Mouse (Mus musculus) midbrain, embryonic 11.5 days (tissue): ENCODE results near the gene Gm20503. TPM values are rescaled to one million over a fixed set of nuclear protein-coding genes. Genes with fewer than 3 reads are reported as not detected.

Source experiments
- ATAC-seq: fragments of 200-750 bp; cut with Nextera tagmentation; 2 replicates; pipeline ENCODE4 v1.8.0; 2017; ENCODE audit warnings: moderate TSS enrichment, moderate library complexity; ENCODE audit not compliant: low FRiP score
- DNase-seq: peaks from one replicate; pipeline ENCODE4 v3.0.0; 2015; ENCODE audit warnings: low spot score; ENCODE audit errors: missing footprints
- H3K27ac ChIP-seq: fragments of 300-500 bp; sonication (generic); 2 replicates; pipeline ENCODE4 v1.5.1; 2014; ENCODE audit warnings: low read depth, low read length
- H3K27me3 ChIP-seq: fragments of 300-500 bp; sonication (generic); 2 replicates; pipeline ENCODE4 v1.6.1; 2014; ENCODE audit warnings: mild to moderate bottlenecking, low read length, moderate library complexity, mixed read lengths; ENCODE audit not compliant: control insufficient read depth, insufficient read depth
- H3K36me3 ChIP-seq: fragments of 300-500 bp; sonication (generic); 2 replicates; pipeline ENCODE4 v1.6.1; 2014; ENCODE audit warnings: mild to moderate bottlenecking, low read length, moderate library complexity, mixed read lengths; ENCODE audit not compliant: control insufficient read depth, insufficient read depth
- H3K4me1 ChIP-seq: fragments of 300-500 bp; sonication (generic); 2 replicates; pipeline ENCODE4 v1.6.1; 2014; ENCODE audit warnings: low read length; ENCODE audit not compliant: control insufficient read depth, insufficient read depth
- H3K4me2 ChIP-seq: fragments of 300-500 bp; sonication (generic); 2 replicates; pipeline ENCODE4 v1.6.1; 2014; ENCODE audit warnings: mild to moderate bottlenecking, moderate library complexity
- H3K4me3 ChIP-seq: fragments of 300-500 bp; sonication (generic); 2 replicates; pipeline ENCODE4 v1.5.1; 2014; ENCODE audit warnings: low read depth, low read length
- H3K9ac ChIP-seq: fragments of 300-500 bp; sonication (generic); 2 replicates; pipeline ENCODE4 v1.6.1; 2014; ENCODE audit warnings: low read length
- H3K9me3 ChIP-seq: fragments of 300-500 bp; sonication (generic); 2 replicates; pipeline ENCODE4 v1.6.1; 2016; ENCODE audit warnings: low read length; ENCODE audit not compliant: control insufficient read depth
- WGBS: fragments of 180-500 bp; shearing (Covaris S2); extraction: QIAGEN DNeasy Blood & Tissue Kit; methylation state at CpG from one replicate; pipeline ENCODE4 v1.1.7; 2014; 5-methylcytosine and 5-hydroxymethylcytosine counted together
- polyA plus RNA-seq: library from polyadenylated mRNA; unstranded; fragments of >200 nt; fragmentation: Nextera tagmentation; extraction: Ambion mirVana; gene quantifications from 2 replicates; pipeline ENCODE4 v1.2.1, GENCODE M21; 2014

The Gm20503 gene
- polyA plus RNA-seq, 1 experiment from 2014 or later, result 7.8 TPM

DNA sequence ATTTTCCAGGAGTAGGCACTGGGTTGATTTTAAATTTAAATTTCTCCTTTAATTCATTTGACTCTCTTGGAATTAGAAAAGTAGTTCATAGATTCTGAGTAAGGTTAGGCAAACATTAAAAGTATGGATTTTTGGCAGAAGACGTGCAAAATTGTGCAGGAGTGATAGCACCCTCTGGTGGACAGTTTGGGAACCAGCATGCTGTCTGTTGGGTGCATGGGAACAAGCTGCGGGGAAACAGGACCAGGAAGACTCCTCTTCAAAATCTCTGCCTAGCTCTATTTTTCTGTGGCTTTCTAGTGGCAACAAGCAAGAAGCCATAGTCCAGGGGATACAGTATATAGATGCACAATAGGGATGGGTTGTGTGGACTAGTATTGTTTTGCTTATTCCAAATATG lies 3.3 kb upstream of the Gm20503 start:
- peak; percentile 91 for DNase-seq
- Histone ChIP-seq H3K4me2 (no peak overlapping the region), H3K27ac (no peak overlapping the region), H3K4me1 (peaks cover 10% of the 10 kb centered on the region), H3K9me3 (no peaks in the 10 kb centered on the region), H3K4me3 (no peak overlapping the region), H3K36me3 (no peaks in the 10 kb centered on the region), H3K27me3 (no peaks in the 10 kb centered on the region; the same call in 1 of the 2 replicates), H3K9ac (no peak overlapping the region)
- no peak for ATAC-seq
- 18% methylated on average over 2 of the region's 2 CpGs for WGBS

DNA sequence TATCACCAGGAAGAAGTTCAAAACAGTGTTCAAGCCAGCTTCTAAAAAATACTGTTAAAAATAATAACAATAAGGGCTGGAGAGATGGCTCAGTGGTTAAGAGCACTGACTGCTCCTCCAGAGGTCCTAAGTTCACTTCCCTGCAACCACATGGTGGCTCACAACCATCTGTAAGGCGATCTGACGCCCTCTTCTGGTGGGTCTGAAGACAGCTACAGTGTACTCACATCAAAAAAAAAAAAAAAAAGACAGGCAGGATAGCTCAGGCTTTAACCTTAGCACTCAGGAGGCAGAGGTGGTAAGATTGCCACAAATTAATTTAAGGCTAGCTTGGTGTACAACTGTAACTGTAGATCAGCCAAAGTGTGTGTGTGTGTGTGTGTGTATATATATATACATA lies 2.4 kb upstream of the Gm20503 start:
- Histone ChIP-seq H3K9ac (no peak overlapping the region), H3K27ac (no peak overlapping the region), H3K36me3 (no peaks in the 10 kb centered on the region), H3K4me2 (no peak overlapping the region), H3K4me1 (peaks cover 10% of the 10 kb centered on the region), H3K27me3 (no peaks in the 10 kb centered on the region; the same call in 1 of the 2 replicates), H3K9me3 (no peaks in the 10 kb centered on the region), H3K4me3 (no peak overlapping the region)
- 3% methylated on average over 2 of the region's 2 CpGs for WGBS
- DNase-seq (no peak), ATAC-seq (no peak)

DNA sequence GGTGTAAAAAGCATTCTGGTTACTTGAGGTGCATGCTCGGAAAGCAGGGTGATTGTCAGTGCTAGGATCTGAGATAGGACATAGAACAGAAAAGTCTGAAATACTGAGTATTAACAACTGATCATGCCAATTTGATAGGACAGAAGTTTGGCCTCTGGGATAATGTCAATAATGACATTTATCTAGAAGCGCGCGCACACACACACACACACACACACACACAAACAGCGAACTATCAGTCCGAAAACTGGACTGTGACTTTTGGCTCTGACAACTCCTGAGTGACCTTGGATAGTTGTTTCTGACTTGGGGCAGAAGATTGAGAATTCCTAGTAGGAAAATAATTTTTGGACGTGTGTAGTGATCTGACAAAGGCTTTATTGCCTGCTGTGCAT lies 793 bp downstream of the Gm20503 start:
- H3K27me3 ChIP-seq, result no peaks in the 10 kb centered on the region; the same call in 1 of the 2 replicates
- peak overlapping the region; percentile 92 for H3K9ac ChIP-seq
- ATAC-seq (no peak), DNase-seq (no peak)
- peak overlapping the region; percentile 78 for H3K4me2 ChIP-seq
- H3K4me3 ChIP-seq, result peak overlapping the region; percentile 87
- no peaks in the 10 kb centered on the region for H3K9me3 ChIP-seq
- H3K36me3 ChIP-seq, result no peaks in the 10 kb centered on the region
- H3K27ac ChIP-seq, result no peak overlapping the region
- 38% methylated on average over 7 of the region's 7 CpGs for WGBS
- H3K4me1 ChIP-seq, result peaks cover 10% of the 10 kb centered on the region

DNA sequence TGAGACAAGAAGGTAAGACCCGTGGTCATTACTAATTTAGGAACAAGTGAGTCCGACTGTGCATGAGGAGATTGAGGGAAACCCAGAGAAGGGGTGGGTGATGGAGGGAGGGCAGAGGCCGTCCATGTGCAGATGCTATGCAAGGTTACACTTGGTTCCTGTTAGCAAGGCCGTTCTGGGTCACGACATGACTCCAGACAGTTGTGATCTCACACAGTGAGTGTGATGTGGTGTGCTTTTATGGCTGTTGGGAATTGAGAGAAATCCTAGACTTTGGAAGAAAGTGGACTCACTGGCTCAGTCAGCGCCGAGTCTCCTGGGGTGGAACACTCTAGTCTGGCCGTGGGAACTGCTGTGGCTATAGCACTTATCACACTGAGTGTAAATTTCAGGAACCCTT lies 3.2 kb downstream of the Gm20503 start:
- Histone ChIP-seq H3K4me2 (no peak overlapping the region), H3K4me1 (peaks cover 10% of the 10 kb centered on the region), H3K27ac (no peak overlapping the region), H3K4me3 (no peak overlapping the region), H3K9me3 (no peaks in the 10 kb centered on the region), H3K36me3 (no peaks in the 10 kb centered on the region), H3K27me3 (no peaks in the 10 kb centered on the region; the same call in 1 of the 2 replicates), H3K9ac (no peak overlapping the region)
- 61% methylated on average over 8 of the region's 8 CpGs for WGBS
- no peak for DNase-seq
- ATAC-seq, result no peak

DNA sequence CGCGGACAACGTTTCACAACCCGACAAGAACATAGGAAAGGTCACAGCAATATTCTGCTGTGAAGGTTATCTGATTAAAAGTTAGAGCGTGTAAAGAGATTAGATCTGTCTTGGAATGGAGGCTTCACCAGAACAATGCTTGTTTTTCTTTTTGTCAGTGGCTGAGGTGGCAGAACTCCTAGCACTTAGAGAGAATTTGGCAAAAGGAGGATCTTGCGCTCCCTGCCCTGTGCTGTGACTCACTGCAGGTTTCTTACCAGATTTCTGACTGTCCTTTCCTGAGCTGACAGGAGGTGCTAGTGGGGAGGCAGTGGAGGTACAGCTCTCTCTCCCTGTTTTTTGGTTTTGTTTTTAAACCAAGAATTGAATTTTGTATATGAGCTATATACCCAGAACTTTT lies 4.0 kb downstream of the Gm20503 start:
- WGBS, result 46% methylated on average over 6 of the region's 6 CpGs
- H3K9me3 ChIP-seq, result no peaks in the 10 kb centered on the region
- ATAC-seq, result no peak

DNA sequence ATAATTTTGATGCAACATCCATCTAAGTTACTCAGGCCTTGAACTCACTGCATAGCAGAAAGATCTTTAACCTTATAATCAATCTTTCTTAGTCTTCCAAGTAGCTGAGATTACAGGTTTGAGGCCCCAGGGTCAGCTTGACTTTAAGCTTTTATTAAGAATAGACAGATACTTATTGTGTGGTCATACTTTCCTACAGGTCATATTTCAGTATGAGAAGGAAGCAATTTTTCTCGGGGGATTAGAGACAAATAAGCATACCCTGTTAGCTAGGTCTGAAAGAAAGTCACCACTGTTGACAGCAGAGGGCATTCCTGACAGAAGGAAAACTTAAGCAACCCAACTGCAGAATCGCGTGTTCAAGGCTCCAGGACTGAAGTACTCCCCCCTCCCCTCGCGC lies 5.0 kb downstream of the Gm20503 start:
- Histone ChIP-seq H3K4me3 (no peak overlapping the region), H3K4me2 (no peak overlapping the region), H3K27ac (no peak overlapping the region), H3K27me3 (no peaks in the 10 kb centered on the region; the same call in 1 of the 2 replicates), H3K36me3 (no peaks in the 10 kb centered on the region), H3K9me3 (no peaks in the 10 kb centered on the region), H3K9ac (no peak overlapping the region), H3K4me1 (peaks cover 10% of the 10 kb centered on the region)
- WGBS, result 85% methylated on average over 5 of the region's 5 CpGs
- DNase-seq (no peak), ATAC-seq (no peak)

More for the DNA sequence above, 4.0 kb downstream of the Gm20503 start:
- Histone ChIP-seq H3K9ac (no peak overlapping the region), H3K4me2 (no peak overlapping the region), H3K27me3 (no peaks in the 10 kb centered on the region; the same call in 1 of the 2 replicates), H3K27ac (no peak overlapping the region), H3K4me3 (no peak overlapping the region), H3K4me1 (peaks cover 10% of the 10 kb centered on the region), H3K36me3 (no peaks in the 10 kb centered on the region)
- DNase-seq, result no peak

DNA sequence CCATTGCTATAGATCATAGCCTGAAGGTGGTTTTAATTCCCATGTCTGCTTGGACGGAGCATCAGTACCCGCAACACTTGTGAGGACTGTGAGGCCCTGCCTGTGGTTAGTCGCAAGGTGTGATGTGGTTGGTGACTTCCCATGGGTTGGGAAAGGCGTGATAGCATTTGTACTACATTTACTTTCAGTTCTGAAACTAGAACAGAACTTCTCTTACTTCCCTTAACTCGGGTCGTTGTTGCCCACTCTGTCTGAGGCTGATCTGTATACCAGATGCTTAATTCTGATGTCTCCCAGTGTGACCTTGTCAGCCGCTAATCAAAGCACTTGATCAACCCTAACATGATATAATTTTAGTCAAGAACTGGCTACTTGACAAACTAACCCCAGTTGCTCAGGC lies 6.2 kb downstream of the Gm20503 start:
- H3K27me3 ChIP-seq, result no peaks in the 10 kb centered on the region
- H3K4me3 ChIP-seq, result no peak overlapping the region
- no peak overlapping the region for H3K9ac ChIP-seq
- DNase-seq (no peak), ATAC-seq (no peak)
- peaks cover 4% of the 10 kb centered on the region; the same call in 1 of the 2 replicates for H3K4me1 ChIP-seq
- 92% methylated on average over 7 of the region's 7 CpGs for WGBS
- H3K4me2 ChIP-seq, result no peak overlapping the region
- H3K9me3 ChIP-seq, result no peaks in the 10 kb centered on the region
- no peaks in the 10 kb centered on the region for H3K36me3 ChIP-seq
- no peak overlapping the region for H3K27ac ChIP-seq

DNA sequence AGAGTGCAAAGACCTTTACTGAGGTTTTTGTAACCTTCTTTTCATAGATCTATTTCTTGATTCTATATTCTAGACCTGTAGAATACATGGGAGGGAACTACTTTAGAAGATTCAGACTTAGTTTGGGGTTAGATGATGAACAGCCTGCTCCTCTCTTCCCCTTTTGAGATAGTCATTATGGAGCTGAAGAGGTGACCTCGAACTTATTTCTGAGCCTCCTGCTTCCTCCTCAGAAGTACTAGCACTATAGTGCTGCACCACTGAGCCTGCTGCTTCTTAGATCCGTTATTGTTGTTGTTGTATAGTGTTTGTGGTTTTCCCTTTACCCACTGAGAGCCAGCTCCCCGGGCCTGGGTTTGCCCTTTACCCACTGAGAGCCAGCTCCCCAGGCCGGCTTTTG lies 6.7 kb downstream of the Gm20503 start:
- H3K9me3 ChIP-seq, result no peaks in the 10 kb centered on the region
- ATAC-seq, result no peak
- H3K36me3 ChIP-seq, result no peaks in the 10 kb centered on the region
- peaks cover under 1% of the 10 kb centered on the region; the same call in 1 of the 2 replicates for H3K4me1 ChIP-seq
- H3K4me2 ChIP-seq, result no peak overlapping the region
- H3K9ac ChIP-seq, result no peak overlapping the region
- 70% methylated on average over 4 of the region's 4 CpGs for WGBS
- no peak for DNase-seq
- H3K27me3 ChIP-seq, result no peaks in the 10 kb centered on the region
- H3K27ac ChIP-seq, result no peak overlapping the region
- no peak overlapping the region for H3K4me3 ChIP-seq

DNA sequence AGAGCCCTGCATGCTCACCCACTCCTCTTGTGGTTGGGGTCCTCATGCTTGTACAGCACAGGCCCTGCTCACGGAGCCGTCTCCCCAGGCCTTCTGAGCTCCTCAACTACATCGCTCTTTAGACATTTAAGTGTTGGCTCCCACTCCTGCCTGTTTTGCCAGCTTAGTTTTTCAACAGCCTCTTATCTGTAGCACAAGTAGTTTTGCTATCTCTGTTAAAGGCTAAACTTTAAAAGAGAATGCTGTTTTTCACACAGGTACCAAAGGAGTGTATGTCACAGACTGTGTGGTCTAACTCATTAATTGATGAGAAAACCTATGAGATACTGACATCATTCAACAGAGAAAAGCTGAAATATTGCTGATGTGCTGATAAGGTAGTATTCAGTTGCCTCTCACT lies 8.4 kb downstream of the Gm20503 start:
- DNase-seq (no peak), ATAC-seq (no peak)
- no peaks in the 10 kb centered on the region for H3K4me1 ChIP-seq

DNA sequence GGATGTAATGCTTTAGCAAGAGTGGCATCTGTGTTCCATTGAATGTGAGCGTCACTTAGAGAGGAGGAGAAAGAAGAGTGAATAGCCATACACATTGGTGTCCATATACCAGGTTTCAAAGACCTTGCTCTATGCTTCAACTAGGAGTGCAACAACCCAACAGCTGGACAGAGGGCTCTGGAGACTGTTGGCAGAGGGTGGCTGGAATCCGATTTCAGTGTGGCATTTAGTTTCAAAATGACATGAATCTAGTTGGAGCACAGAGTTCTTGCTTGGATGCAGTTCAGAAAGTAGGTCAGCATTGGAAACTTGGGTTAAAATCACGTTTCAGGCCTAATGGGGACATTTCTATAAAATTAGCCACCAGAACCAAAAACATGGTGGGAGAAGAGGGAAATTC lies 12.2 kb downstream of the Gm20503 start:
- H3K4me3 ChIP-seq, result no peak overlapping the region
- no peak overlapping the region for H3K9ac ChIP-seq
- H3K9me3 ChIP-seq, result no peaks in the 10 kb centered on the region
- DNase-seq, result no peak
- no peaks in the 10 kb centered on the region for H3K36me3 ChIP-seq
- H3K27ac ChIP-seq, result no peak overlapping the region
- no peaks in the 10 kb centered on the region for H3K27me3 ChIP-seq
- no peak for ATAC-seq
- H3K4me2 ChIP-seq, result no peak overlapping the region
- no peaks in the 10 kb centered on the region for H3K4me1 ChIP-seq
- 93% methylated on average over 3 of the region's 3 CpGs for WGBS

More for the DNA sequence above, 8.4 kb downstream of the Gm20503 start:
- Histone ChIP-seq H3K27ac (no peak overlapping the region), H3K4me3 (no peak overlapping the region), H3K9me3 (no peaks in the 10 kb centered on the region), H3K9ac (no peak overlapping the region), H3K27me3 (no peaks in the 10 kb centered on the region), H3K36me3 (no peaks in the 10 kb centered on the region), H3K4me2 (no peak overlapping the region)
- WGBS, result 85% methylated on average over 3 of the region's 3 CpGs
